In the genomic region with DNA sequence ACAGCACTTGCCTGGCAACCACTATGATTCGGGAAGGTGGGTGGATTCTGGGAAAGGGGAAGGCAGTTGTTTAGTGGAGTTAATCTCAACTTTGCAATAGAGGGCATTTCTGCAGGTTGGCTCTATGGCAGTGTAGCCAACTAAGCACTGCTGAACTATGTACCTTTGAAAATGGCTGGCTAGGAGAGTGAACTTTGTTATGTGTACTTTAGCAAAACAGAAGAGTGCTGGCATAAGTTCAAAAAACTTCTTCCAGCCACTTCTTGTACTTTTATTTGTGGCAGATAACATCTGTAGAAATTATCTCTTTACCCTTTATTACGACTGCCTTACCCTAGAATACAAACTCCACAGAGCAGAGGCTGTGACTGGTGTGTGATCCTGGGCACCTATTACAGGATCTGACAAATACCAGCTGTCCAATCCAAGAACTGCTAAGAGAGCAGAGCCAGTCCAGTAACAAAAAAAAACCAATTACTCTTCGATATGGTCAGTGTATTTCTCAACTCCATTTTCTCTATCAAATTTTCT, we compare ENCODE assay signal across 8 mouse cellular contexts. TPM values are rescaled to one million over a fixed set of nuclear protein-coding genes. Genes with fewer than 3 reads are reported as not detected.
DNase-seq lines count a peak whose midpoint lies in the region; ATAC-seq and TF ChIP-seq lines count a peak whose summit lies in the region.

No protein-coding gene starts in this region.

- peaks cover 9% of the 10 kb centered on the region; the same call in 1 of the 2 replicates for H3K36me3 ChIP-seq in neural tube, embryonic 13.5 days

- no peak for ATAC-seq in neural tube, embryonic 13.5 days (ENCODE audit: low read depth)

- H3K4me3 ChIP-seq in left cerebral cortex, adult 2 months, result peak overlapping the region; percentile 54
- no peak overlapping the region for H3K4me3 ChIP-seq in embryonic fibroblast, embryonic 13.5 days (ENCODE audit: insufficient read depth, low read length)
- peak overlapping the region; percentile 58 for H3K4me3 ChIP-seq in neural tube, embryonic 13.5 days

- no peaks in the 10 kb centered on the region for H3K9me3 ChIP-seq in neural tube, embryonic 13.5 days

- H3K4me2 ChIP-seq in neural tube, embryonic 13.5 days, result peak overlapping the region; percentile 62

- peak overlapping the region; percentile 78 for H3K9ac ChIP-seq in neural tube, embryonic 13.5 days

- WGBS in neural tube, embryonic 13.5 days, result 63% methylated on average over 3 of the region's 3 CpGs

- no peaks in the 10 kb centered on the region for H3K27me3 ChIP-seq in neural tube, embryonic 13.5 days

- intact Hi-C loops in left cerebral cortex, adult 2 months (cut with DNase I), result loop anchor here (2.0 to 10.0 kb wide), 3 partner anchors 30 to 194 kb away; partner anchors contain the start of genes Kpna3 and Spryd7
- intact Hi-C loops in left cerebral cortex, postnatal 14 days (cut with DNase I), result loop anchor here (5.0 kb wide), 1 partner anchor 76 kb away; the partner anchor contains the start of gene Kpna3

- peak overlapping the region; percentile 90; the same call in 1 of the 2 replicates for H3K27ac ChIP-seq in left cerebral cortex, adult 2 months
- 0 out of 2 replicates have a peak overlapping the region, but pooled peaks have one; percentile 20 for H3K27ac ChIP-seq in embryonic fibroblast, embryonic 13.5 days (ENCODE audit: insufficient read depth, low read length)
- H3K27ac ChIP-seq in neural tube, embryonic 13.5 days (replicated peaks), result peak overlapping the region; percentile 86

- no peak for TF ChIP-seq POLR2A in embryonic fibroblast, embryonic 13.5 days (IDR thresholded peaks at IDR 0.05; ENCODE audit: low read depth, low read length)

- no peak for TF ChIP-seq CTCF in left cerebral cortex, adult 2 months (IDR thresholded peaks at IDR 0.05)
- TF ChIP-seq CTCF in embryonic fibroblast, embryonic 13.5 days (IDR thresholded peaks at IDR 0.05; ENCODE audit: borderline replicate concordance, insufficient read depth, low read length), result no peak

- H3K4me1 ChIP-seq in embryonic fibroblast, embryonic 13.5 days (ENCODE audit: control insufficient read depth, insufficient read depth, low read length), result peaks cover 4% of the 10 kb centered on the region
- H3K4me1 ChIP-seq in neural tube, embryonic 13.5 days (replicated peaks), result peaks cover 18% of the 10 kb centered on the region

- DNase-seq in left cerebral cortex, adult 2 months (ENCODE audit: extremely low spot score in 1 of 2, low spot score in 2 of 2), result no peak
- DNase-seq in left cerebral cortex, postnatal 14 days (ENCODE audit: low spot score in 2 of 2), result no peak
- peak; percentile 20 to 32 for DNase-seq in kidney, postnatal 36 days
- DNase-seq in adrenal gland, adult (ENCODE audit: inconsistent age in 2 of 2, low spot score in 1 of 2), result no peak
- no peak for DNase-seq in adrenal gland, adult 18-20 months (ENCODE audit: low spot score in 2 of 2)
- DNase-seq in cerebellum, postnatal 10 days, result no peak

RNA-seq across cellular contexts. Expression of gene Ebpl, which starts 0.8 kb away (rescaled TPM):
- total RNA-seq in left cerebral cortex, adult 2 months (2021), result 1 to 10 TPM; 3.9 to 4.3 TPM
- total RNA-seq in left cerebral cortex, postnatal 14 days (2021), result 1 to 10 TPM; 4.3 to 4.5 TPM
- 6.4 and 7.3 TPM in 2 replicates for polyA plus RNA-seq in embryonic fibroblast, embryonic 13.5 days (2011; ENCODE audit: insufficient read length, low read depth, missing spikeins)
- polyA plus RNA-seq in neural tube, embryonic 13.5 days (2015; fragmentation: Nextera tagmentation; extraction: Ambion mirVana), result 9.1 and 11.7 TPM in 2 replicates
- total RNA-seq in adrenal gland, adult 18-20 months (2021), result 1 to 10 TPM; 3.5 to 3.8 TPM

RNA-seq across cellular contexts. Expression of gene Arl11, which starts 51.5 kb away (rescaled TPM):
- under 1 TPM; 0.56 to 0.77 TPM for total RNA-seq in left cerebral cortex, adult 2 months (2021)
- total RNA-seq in left cerebral cortex, postnatal 14 days (2021), result under 1 TPM; 0.70 to 0.82 TPM
- 0.49 TPM in 1 of 2 replicates, not detected in the other for polyA plus RNA-seq in embryonic fibroblast, embryonic 13.5 days (2011; ENCODE audit: insufficient read length, low read depth, missing spikeins)
- 0.17 and 0.59 TPM in 2 replicates for polyA plus RNA-seq in neural tube, embryonic 13.5 days (2015; fragmentation: Nextera tagmentation; extraction: Ambion mirVana)
- total RNA-seq in adrenal gland, adult 18-20 months (2021), result 1 to 10 TPM; 1.8 to 3.3 TPM

Comparison
In these comparisons a context has a peak if more than half of its experiments do, and no peak if none do; other contexts are left out.
1. DNase-seq: peak in kidney, postnatal 36 days (2 of 2); none in left cerebral cortex, adult 2 months (0 of 2), left cerebral cortex, postnatal 14 days (0 of 2), adrenal gland, adult (0 of 2), adrenal gland, adult 18-20 months (0 of 2) and cerebellum, postnatal 10 days (0 of 2).
2. H3K27ac ChIP-seq: peak in every context shown above with its lines; median percentile 90 in left cerebral cortex, adult 2 months; 86 in neural tube, embryonic 13.5 days; 20 in embryonic fibroblast, embryonic 13.5 days.